Mouse (Mus musculus): ENCODE results near the gene Olfr1020. TPM values are rescaled to one million over a fixed set of nuclear protein-coding genes. Genes with fewer than 3 reads are reported as not detected.

Olfr1020 gene
- not detected for total RNA-seq (2021)

DNA sequence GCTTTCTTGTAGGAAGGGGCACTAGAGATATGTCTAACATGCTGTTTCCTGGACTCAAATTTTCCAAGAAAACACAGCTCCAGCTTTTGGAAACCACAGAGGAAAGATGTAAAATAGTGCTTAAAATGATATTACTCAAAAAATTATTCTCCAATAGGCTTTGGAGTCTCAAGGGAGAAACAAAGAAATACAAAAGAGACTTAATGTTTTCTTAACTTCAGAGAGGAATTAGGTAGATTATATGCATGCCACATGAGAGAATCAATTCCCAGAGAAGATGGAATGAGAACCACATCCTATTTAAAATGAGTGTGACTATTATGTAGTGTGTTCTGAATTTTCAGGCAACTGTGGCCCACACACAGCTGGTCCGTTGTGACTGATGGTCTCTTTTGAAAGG, at the start of gene Olfr1020:
Olfr1020 (plus strand) TSS at position 301 of the 400 bp plus-strand sequence.
- intact Hi-C loops (cut with DNase I), result no loop called here
- DNase-seq (ENCODE audit: low spot score in 2 of 2), result no peak

DNA sequence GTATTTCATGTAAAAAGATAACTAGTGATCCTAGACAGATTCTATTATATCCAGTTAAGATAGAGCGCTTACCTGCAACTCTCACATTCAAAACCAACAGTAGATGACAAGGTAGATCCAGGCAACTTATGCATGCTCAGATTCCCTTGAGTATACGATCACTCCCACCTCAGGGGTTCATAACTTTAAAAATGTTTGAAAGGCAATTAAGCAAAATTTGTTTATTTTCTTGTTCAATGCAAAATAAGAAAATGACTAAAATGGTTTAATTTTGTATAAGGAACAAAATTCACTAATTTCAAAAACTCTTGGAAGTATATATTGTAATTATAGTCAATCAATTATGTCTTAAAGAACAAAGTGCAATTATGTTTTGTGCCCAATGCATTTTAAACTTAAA, 44.4 kb upstream of the Olfr1020 start, which contains the start of gene Olfr1016:
Olfr1016 (minus strand) TSS at position 101 of the 400 bp plus-strand sequence.
- intact Hi-C loops (cut with DNase I), result no loop called here
- no peak for DNase-seq (ENCODE audit: low spot score in 2 of 2)

DNA sequence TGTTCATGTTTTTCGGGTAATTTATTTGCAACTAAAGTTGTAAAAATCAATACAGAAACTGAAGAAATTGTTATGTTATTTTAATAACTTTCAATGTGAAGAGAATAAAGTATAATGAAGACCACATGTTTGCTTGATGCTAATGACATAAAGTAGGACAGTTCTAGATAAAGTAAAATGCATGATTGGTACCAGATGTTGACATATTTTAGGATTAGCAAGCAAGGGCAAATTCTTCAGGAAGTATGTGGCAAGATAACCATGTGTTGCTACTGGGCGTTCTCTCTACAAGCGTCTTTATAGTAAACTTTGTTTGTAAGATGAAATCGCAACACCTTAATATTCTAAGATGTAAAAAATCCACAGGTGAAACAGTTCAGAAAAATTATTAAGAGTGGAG, 42.3 kb upstream of the Olfr1020 start:
- intact Hi-C loops (cut with DNase I), result no loop called here
- DNase-seq (ENCODE audit: low spot score in 2 of 2), result no peak

DNA sequence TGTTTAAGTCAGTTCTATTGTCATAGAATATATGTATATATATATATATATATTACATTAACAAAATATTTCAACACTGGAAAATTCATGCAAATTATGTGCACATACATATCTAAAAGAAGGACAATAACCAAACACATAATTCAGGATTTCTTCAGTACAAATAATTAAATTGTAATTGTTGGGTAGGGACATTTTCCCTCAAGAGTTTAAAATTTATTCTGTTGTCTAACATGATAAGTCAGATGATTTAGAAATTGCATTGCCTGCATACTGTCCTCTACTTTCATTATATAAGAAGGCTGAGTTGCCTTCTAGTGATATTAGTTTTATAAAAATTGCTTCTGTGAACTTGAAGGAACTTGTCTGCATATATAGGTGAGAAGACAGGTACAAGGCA, 28.7 kb upstream of the Olfr1020 start, which contains the start of gene Olfr1018:
Olfr1018 (plus strand) TSS at position 301 of the 400 bp plus-strand sequence.
- no peak for DNase-seq (ENCODE audit: low spot score in 2 of 2)

DNA sequence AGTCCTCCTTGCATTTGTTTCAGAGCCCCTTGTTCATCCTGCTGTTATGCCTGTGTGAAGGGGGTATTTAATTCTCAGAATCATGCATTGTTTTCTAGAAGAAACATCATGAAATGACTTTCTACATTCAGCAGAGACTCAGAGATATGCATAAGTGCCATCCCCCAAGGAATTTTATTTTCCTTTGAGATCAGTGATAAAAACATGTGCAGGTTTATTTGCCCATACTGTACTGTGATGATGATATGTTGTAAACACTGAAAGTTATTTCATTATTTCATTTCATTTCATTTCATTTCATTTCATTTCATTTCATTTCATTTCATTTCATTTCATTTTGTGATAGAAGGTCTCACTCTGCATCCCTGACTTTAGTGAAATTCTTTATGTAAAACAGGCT, 1.4 kb upstream of the Olfr1020 start, which contains the start of gene Olfr1019:
Olfr1019 (minus strand) TSS at position 101 of the 400 bp plus-strand sequence.
- intact Hi-C loops (cut with DNase I), result no loop called here
- DNase-seq (ENCODE audit: low spot score in 2 of 2), result no peak

More for the DNA sequence above, 28.7 kb upstream of the Olfr1020 start, which contains the start of gene Olfr1018:
- intact Hi-C loops (cut with DNase I), result no loop called here

DNA sequence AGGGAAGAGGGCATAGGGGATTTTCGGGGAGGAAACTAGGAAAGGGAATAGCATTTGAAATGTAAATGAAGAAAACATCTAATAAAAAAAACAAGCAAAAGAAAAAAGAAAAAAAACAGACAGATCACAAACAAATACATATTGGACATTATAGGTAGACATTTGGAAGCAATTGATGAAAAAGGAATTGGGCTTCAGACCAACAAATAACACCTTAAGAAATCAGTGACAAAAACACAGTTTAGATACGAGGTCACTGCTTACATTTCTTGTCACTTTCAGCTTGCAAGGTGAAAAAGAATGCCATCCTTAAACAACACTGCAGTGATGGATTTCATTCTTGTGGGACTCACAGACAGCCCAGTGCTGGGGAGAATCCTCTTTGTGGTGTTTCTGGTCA, 21.5 kb downstream of the Olfr1020 start, which contains the start of gene Olfr1022:
Olfr1022 (plus strand) TSS at position 301 of the 400 bp plus-strand sequence.
- no peak for DNase-seq (ENCODE audit: low spot score in 2 of 2)
- intact Hi-C loops (cut with DNase I), result no loop called here

DNA sequence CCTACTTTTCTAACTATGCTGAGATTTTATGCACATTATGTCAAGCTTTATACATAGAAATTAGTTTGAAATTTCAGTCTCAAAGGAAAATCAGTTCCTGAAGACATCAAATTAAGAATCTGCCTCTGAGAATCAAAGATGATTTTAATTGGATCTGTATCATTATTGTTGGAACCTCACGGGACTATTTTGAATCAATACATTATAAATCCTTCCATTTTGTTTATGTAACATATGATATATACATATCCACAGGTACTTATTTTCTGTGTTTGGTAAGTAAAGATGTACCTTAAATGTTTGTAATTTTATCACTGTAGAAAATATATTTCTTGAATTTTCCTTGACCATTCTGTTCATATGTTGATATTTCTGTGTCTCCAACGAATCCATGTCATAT, 38.5 kb downstream of the Olfr1020 start, which contains the start of gene Olfr1023:
Olfr1023 (plus strand) TSS at position 301 of the 400 bp plus-strand sequence.
- intact Hi-C loops (cut with DNase I), result no loop called here
- no peak for DNase-seq (ENCODE audit: low spot score in 2 of 2)

Other genes starting within 250 kb of the Olfr1020 start
- not detected for gene Olfr1000, start 235.1 kb upstream of the Olfr1020 start, total RNA-seq (2021)
- not detected for gene Olfr1002, start 196.3 kb upstream of the Olfr1020 start, total RNA-seq (2021)
- gene Olfr154, start 182.6 kb upstream of the Olfr1020 start, total RNA-seq (2021), result not detected
- not detected for gene Olfr1006, start 168.3 kb upstream of the Olfr1020 start, total RNA-seq (2021)
- not detected for gene Olfr1008, start 157.6 kb upstream of the Olfr1020 start, total RNA-seq (2021)
- not detected for gene Olfr1009, start 131.6 kb upstream of the Olfr1020 start, total RNA-seq (2021)
- not detected for gene Olfr1012, start 84.3 kb upstream of the Olfr1020 start, total RNA-seq (2021)
- not detected for gene Olfr1013, start 79.9 kb upstream of the Olfr1020 start, total RNA-seq (2021)
- not detected for gene Olfr1014, start 74.3 kb upstream of the Olfr1020 start, total RNA-seq (2021)
- not detected for gene Olfr1015, start 65.0 kb upstream of the Olfr1020 start, total RNA-seq (2021)
- gene Olfr1016, start 44.5 kb upstream of the Olfr1020 start, total RNA-seq (2021), result not detected
- not detected for gene Olfr1018, start 28.6 kb upstream of the Olfr1020 start, total RNA-seq (2021)
- not detected for gene Olfr1019, start 1.5 kb upstream of the Olfr1020 start, total RNA-seq (2021)
- not detected for gene Olfr1022, start 21.6 kb downstream of the Olfr1020 start, total RNA-seq (2021)
- not detected for gene Olfr1023, start 38.6 kb downstream of the Olfr1020 start, total RNA-seq (2021)
- not detected for gene Olfr1024, start 58.0 kb downstream of the Olfr1020 start, total RNA-seq (2021)
- gene Olfr1025-ps1, start 68.2 kb downstream of the Olfr1020 start, total RNA-seq (2021), result not detected
- not detected for gene Olfr1026, start 74.5 kb downstream of the Olfr1020 start, total RNA-seq (2021)
- not detected for gene Olfr1028, start 103.4 kb downstream of the Olfr1020 start, total RNA-seq (2021)
- gene Olfr1029, start 126.9 kb downstream of the Olfr1020 start, total RNA-seq (2021), result not detected
- not detected for gene Olfr1030, start 132.2 kb downstream of the Olfr1020 start, total RNA-seq (2021)
- not detected for gene Olfr1031, start 143.3 kb downstream of the Olfr1020 start, total RNA-seq (2021)
- not detected for gene Olfr1032, start 158.5 kb downstream of the Olfr1020 start, total RNA-seq (2021)
- not detected for gene Olfr1033, start 173.6 kb downstream of the Olfr1020 start, total RNA-seq (2021)
- not detected for gene Olfr1034, start 198.8 kb downstream of the Olfr1020 start, total RNA-seq (2021)
- gene Olfr1036, start 227.0 kb downstream of the Olfr1020 start, total RNA-seq (2021), result not detected
- gene Olfr1037, start 240.4 kb downstream of the Olfr1020 start, total RNA-seq (2021), result not detected

All from left cerebral cortex, postnatal 36 days (tissue).